Mouse (Mus musculus) midbrain, embryonic 15.5 days (tissue): ENCODE data around the gene Gatd1. TPM values are rescaled to one million over a fixed set of nuclear protein-coding genes. Genes with fewer than 3 reads are reported as not detected.

Experiments
- ATAC-seq: fragments of 200-750 bp; cut with Nextera tagmentation; replicated peaks from 2 replicates; pipeline ENCODE4 v1.8.0; 2017; ENCODE audit warnings: moderate TSS enrichment
- H3K27ac ChIP-seq: fragments of 300-500 bp; sonication (generic); 2 replicates; pipeline ENCODE4 v1.5.1; 2015; ENCODE audit warnings: mild to moderate bottlenecking, inconsistent platforms
- H3K27me3 ChIP-seq: fragments of 300-500 bp; sonication (generic); replicated peaks from 2 replicates; pipeline ENCODE4 v1.6.1; 2015; ENCODE audit warnings: inconsistent platforms
- H3K36me3 ChIP-seq: fragments of 300-500 bp; sonication (generic); replicated peaks from 2 replicates; pipeline ENCODE4 v1.6.1; 2015; ENCODE audit warnings: inconsistent platforms
- H3K4me1 ChIP-seq: fragments of 300-500 bp; sonication (generic); 2 replicates; pipeline ENCODE4 v1.6.1; 2015; ENCODE audit warnings: inconsistent platforms
- H3K4me2 ChIP-seq: fragments of 300-500 bp; sonication (generic); 2 replicates; pipeline ENCODE4 v1.6.1; 2015; ENCODE audit warnings: inconsistent platforms, mild to moderate bottlenecking, moderate library complexity
- H3K4me3 ChIP-seq: fragments of 300-500 bp; sonication (generic); 2 replicates; pipeline ENCODE4 v1.5.1; 2015; ENCODE audit warnings: mild to moderate bottlenecking, inconsistent platforms
- H3K9ac ChIP-seq: fragments of 300-500 bp; sonication (generic); 2 replicates; pipeline ENCODE4 v1.6.1; 2015; ENCODE audit warnings: mild to moderate bottlenecking, inconsistent platforms
- H3K9me3 ChIP-seq: fragments of 300-500 bp; sonication (generic); 2 replicates; pipeline ENCODE4 v1.6.1; 2016; ENCODE audit warnings: inconsistent platforms
- WGBS: fragments of 180-500 bp; shearing (Covaris S2); methylation state at CpG from one replicate; pipeline ENCODE4 v1.1.7; 2015; ENCODE audit warnings: mixed read lengths; 5-methylcytosine and 5-hydroxymethylcytosine counted together
- polyA plus RNA-seq: library from polyadenylated mRNA; unstranded; fragments of >200 nt; fragmentation: Nextera tagmentation; extraction: Ambion mirVana; gene quantifications from 2 replicates; pipeline ENCODE4 v1.2.1, GENCODE M21; 2015

Gatd1 gene
- polyA plus RNA-seq, 1 experiment from 2014 or later: 57.2 TPM

GRCm38 (mm10) chr7:141369918-141370317, 44.0 kb downstream of the Gatd1 start:
- Histone ChIP-seq H3K9ac (no peak overlapping the region), H3K4me1 (no peaks in the 10 kb centered on the region), H3K36me3 (no peaks in the 10 kb centered on the region), H3K27ac (no peak overlapping the region), H3K27me3 (no peaks in the 10 kb centered on the region), H3K4me2 (no peak overlapping the region), H3K4me3 (no peak overlapping the region), H3K9me3 (no peaks in the 10 kb centered on the region)
- ATAC-seq: no peak
- 70% methylated on average over 5 of the region's 5 CpGs for WGBS

- Histone ChIP-seq H3K4me1 (no peaks in the 10 kb centered on the region), H3K9ac (no peak overlapping the region), H3K27ac (no peak overlapping the region), H3K4me3 (no peak overlapping the region), H3K27me3 (no peaks in the 10 kb centered on the region), H3K4me2 (no peak overlapping the region), H3K9me3 (no peaks in the 10 kb centered on the region), H3K36me3 (no peaks in the 10 kb centered on the region)
- WGBS: 89% methylated on average over 4 of the region's 4 CpGs
- ATAC-seq: no peak
These were observed 46.6 kb downstream of the Gatd1 start for GRCm38 (mm10) chr7:141367358-141367757.

- H3K27ac ChIP-seq: no peak overlapping the region
These were observed 48.9 kb downstream of the Gatd1 start for GRCm38 (mm10) chr7:141365049-141365445.

GRCm38 (mm10) chr7:141364349-141365048, 49.4 kb downstream of the Gatd1 start:
- H3K27ac ChIP-seq: no peak overlapping the region
- H3K27me3 ChIP-seq: peaks cover 10% of the 10 kb centered on the region
- no peak overlapping the region for H3K4me2 ChIP-seq
- no peaks in the 10 kb centered on the region for H3K36me3 ChIP-seq
- no peak overlapping the region for H3K4me3 ChIP-seq
- H3K9me3 ChIP-seq: no peaks in the 10 kb centered on the region
- no peak overlapping the region for H3K9ac ChIP-seq
- peaks cover 3% of the 10 kb centered on the region; the same call in 1 of the 2 replicates for H3K4me1 ChIP-seq
- 87% methylated on average over 5 of the region's 5 CpGs for WGBS
- no peak for ATAC-seq

More at GRCm38 (mm10) chr7:141365049-141365445, 48.9 kb downstream of the Gatd1 start:
- Histone ChIP-seq H3K27me3 (peaks cover 10% of the 10 kb centered on the region), H3K4me2 (no peak overlapping the region), H3K9ac (no peak overlapping the region), H3K4me1 (peaks cover 3% of the 10 kb centered on the region; the same call in 1 of the 2 replicates), H3K4me3 (no peak overlapping the region), H3K9me3 (no peaks in the 10 kb centered on the region), H3K36me3 (no peaks in the 10 kb centered on the region)
- no peak for ATAC-seq
- 69% methylated on average over 3 of the region's 3 CpGs for WGBS

- no peak overlapping the region for H3K27ac ChIP-seq
- no peak overlapping the region for H3K4me2 ChIP-seq
- no peaks in the 10 kb centered on the region for H3K9me3 ChIP-seq
- no peak overlapping the region for H3K9ac ChIP-seq
- peaks cover 3% of the 10 kb centered on the region; the same call in 1 of the 2 replicates for H3K4me1 ChIP-seq
- 63% methylated on average over 2 of the region's 2 CpGs for WGBS
- ATAC-seq: no peak
- H3K4me3 ChIP-seq: no peak overlapping the region
- H3K27me3 ChIP-seq: peaks cover 10% of the 10 kb centered on the region
- H3K36me3 ChIP-seq: no peaks in the 10 kb centered on the region
These were observed 50.2 kb downstream of the Gatd1 start for GRCm38 (mm10) chr7:141363752-141364125.

GRCm38 (mm10) chr7:141363106-141363751, 50.7 kb downstream of the Gatd1 start:
- no peaks in the 10 kb centered on the region for H3K36me3 ChIP-seq
- H3K27me3 ChIP-seq: peaks cover 10% of the 10 kb centered on the region
- no peaks in the 10 kb centered on the region for H3K9me3 ChIP-seq
- WGBS: 60% methylated on average over 4 of the region's 4 CpGs
- no peak overlapping the region for H3K9ac ChIP-seq
- H3K4me2 ChIP-seq: no peak overlapping the region
- H3K27ac ChIP-seq: no peak overlapping the region
- no peak overlapping the region for H3K4me3 ChIP-seq
- peaks cover 3% of the 10 kb centered on the region; the same call in 1 of the 2 replicates for H3K4me1 ChIP-seq
- ATAC-seq: no peak

- Histone ChIP-seq H3K9me3 (no peaks in the 10 kb centered on the region), H3K27ac (no peak overlapping the region), H3K36me3 (no peaks in the 10 kb centered on the region), H3K4me1 (peaks cover 3% of the 10 kb centered on the region; the same call in 1 of the 2 replicates), H3K4me3 (no peak overlapping the region), H3K27me3 (peaks cover 10% of the 10 kb centered on the region), H3K4me2 (peak overlapping the region; percentile 34), H3K9ac (no peak overlapping the region)
- no peak for ATAC-seq
- 15% methylated on average over 24 of the region's 24 CpGs for WGBS
These were observed 52.4 kb downstream of the Gatd1 start for GRCm38 (mm10) chr7:141361510-141361909.

Other genes with a start within 250 kb of the Gatd1 start
- 40.6 and 44.4 TPM in 2 replicates for gene Rnh1, start 241.3 kb downstream of the Gatd1 start, polyA plus RNA-seq
- gene Hras, start 220.1 kb downstream of the Gatd1 start, polyA plus RNA-seq: 181 and 195 TPM in 2 replicates
- 12.8 and 13.8 TPM in 2 replicates for gene Lrrc56, start 220.0 kb downstream of the Gatd1 start, polyA plus RNA-seq
- gene Lmntd2, start 200.1 kb downstream of the Gatd1 start, polyA plus RNA-seq: 0.87 and 1.4 TPM in 2 replicates
- gene Rassf7, start 198.3 kb downstream of the Gatd1 start, polyA plus RNA-seq: 24.0 and 26.3 TPM in 2 replicates
- 77.3 and 85.7 TPM in 2 replicates for gene Phrf1, start 185.4 kb downstream of the Gatd1 start, polyA plus RNA-seq
- 2.1 and 4.2 TPM in 2 replicates for gene Irf7, start 147.7 kb downstream of the Gatd1 start, polyA plus RNA-seq
- not detected in 2 replicates for gene Cdhr5, start 137.3 kb downstream of the Gatd1 start, polyA plus RNA-seq
- 1.6 and 1.8 TPM in 2 replicates for gene Sct, start 135.0 kb downstream of the Gatd1 start, polyA plus RNA-seq
- 0.74 and 0.96 TPM in 2 replicates for gene Drd4, start 122.1 kb downstream of the Gatd1 start, polyA plus RNA-seq
- 224 and 234 TPM in 2 replicates for gene Deaf1, start 86.4 kb downstream of the Gatd1 start, polyA plus RNA-seq
- gene Tmem80, start 86.4 kb downstream of the Gatd1 start, polyA plus RNA-seq: 63.0 and 63.3 TPM in 2 replicates
- 0.49 and 0.66 TPM in 2 replicates for gene Eps8l2, start 75.3 kb downstream of the Gatd1 start, polyA plus RNA-seq
- gene Taldo1, start 21.9 kb downstream of the Gatd1 start, polyA plus RNA-seq: 292 and 298 TPM in 2 replicates
- gene Cend1, start 15.4 kb upstream of the Gatd1 start, polyA plus RNA-seq: 111 and 113 TPM in 2 replicates
- 109 and 120 TPM in 2 replicates for gene Slc25a22, start 23.8 kb upstream of the Gatd1 start, polyA plus RNA-seq
- gene Pidd1, start 29.9 kb upstream of the Gatd1 start, polyA plus RNA-seq: 3.4 and 3.8 TPM in 2 replicates
- gene Rplp2, start 33.2 kb upstream of the Gatd1 start, polyA plus RNA-seq: 597 and 636 TPM in 2 replicates
- 17.7 and 20.1 TPM in 2 replicates for gene Pnpla2, start 41.1 kb upstream of the Gatd1 start, polyA plus RNA-seq
- gene Cracr2b, start 47.0 kb upstream of the Gatd1 start, polyA plus RNA-seq: 7.6 and 8.7 TPM in 2 replicates
- gene Cd151, start 53.3 kb upstream of the Gatd1 start, polyA plus RNA-seq: 18.8 and 20.5 TPM in 2 replicates
- gene Polr2l, start 61.0 kb upstream of the Gatd1 start, polyA plus RNA-seq: 82.4 and 83.8 TPM in 2 replicates
- 49.1 and 55.3 TPM in 2 replicates for gene Tspan4, start 61.1 kb upstream of the Gatd1 start, polyA plus RNA-seq
- gene Chid1, start 125.7 kb upstream of the Gatd1 start, polyA plus RNA-seq: 44.1 and 44.6 TPM in 2 replicates
- gene Ap2a2, start 148.0 kb upstream of the Gatd1 start, polyA plus RNA-seq: 132 and 135 TPM in 2 replicates
- gene Muc6, start 241.2 kb upstream of the Gatd1 start, polyA plus RNA-seq: 0.27 and 0.37 TPM in 2 replicates